Mouse (Mus musculus) liver, adult 2 months (tissue): ENCODE data around the gene Ren1.

Source experiments
- CTCF ChIP-seq: fragments of 200-500 bp; IDR thresholded peaks from 2 replicates; pipeline ENCODE4 v1.5.1; 2011; ENCODE audit warnings: low read depth, low read length, control low read depth
- POLR2A ChIP-seq: fragments of 200-500 bp; IDR thresholded peaks from 2 replicates; pipeline ENCODE4 v1.6.1; 2011; ENCODE audit warnings: low read length, control low read depth; ENCODE audit not compliant: insufficient read depth; ENCODE audit errors: extremely low read depth

DNA sequence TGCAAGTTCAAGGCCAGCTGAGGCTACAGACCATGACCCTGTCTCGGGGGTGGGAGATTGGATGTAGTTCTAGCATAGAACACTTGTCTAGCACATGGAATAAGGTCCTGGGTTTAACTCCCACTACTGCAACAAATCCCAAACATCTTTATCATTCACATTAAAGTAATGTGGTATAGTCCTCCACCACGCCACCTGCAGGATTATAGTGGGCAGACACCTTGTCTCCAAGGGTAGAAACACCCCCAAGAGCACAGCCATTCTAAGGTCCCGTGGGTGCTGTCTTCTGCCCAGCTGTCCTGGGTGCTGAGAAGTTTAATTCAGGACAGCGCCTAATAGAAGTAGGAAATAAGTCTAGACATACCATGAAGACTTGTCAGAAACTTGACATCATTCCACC, 33.7 kb upstream of the Ren1 start:
- TF ChIP-seq CTCF (no peak), POLR2A (no peak)
